Mouse (Mus musculus) E14TG2a.4 (cell line): Measurements from ENCODE around the gene Gm20824.
"Not testable (repeated sequence)": the region's sequence is repeated elsewhere in the genome, so short reads cannot be mapped to it uniquely, and the experiment has no call there.

ENCODE experiments used
- H3K27me3 ChIP-seq: 2 replicates; pipeline ENCODE4 v1.6.1; 2014; ENCODE audit warnings: low read length, control low read depth; ENCODE audit not compliant: insufficient read depth
- H3K36me3 ChIP-seq: 2 replicates; pipeline ENCODE4 v1.6.1; 2014; ENCODE audit warnings: low read length, control low read depth; ENCODE audit not compliant: insufficient read depth
- H3K4me1 ChIP-seq: replicated peaks from 2 replicates; pipeline ENCODE4 v1.6.1; 2014; ENCODE audit warnings: low read depth, low read length, control low read depth
- H3K4me3 ChIP-seq: replicated peaks from 2 replicates; pipeline ENCODE4 v1.5.1; 2014; ENCODE audit warnings: mild to moderate bottlenecking, low read length
- H3K9me3 ChIP-seq: 2 replicates; pipeline ENCODE4 v1.6.1; 2014; ENCODE audit warnings: low read length, control low read depth

The Gm20824 gene

DNA sequence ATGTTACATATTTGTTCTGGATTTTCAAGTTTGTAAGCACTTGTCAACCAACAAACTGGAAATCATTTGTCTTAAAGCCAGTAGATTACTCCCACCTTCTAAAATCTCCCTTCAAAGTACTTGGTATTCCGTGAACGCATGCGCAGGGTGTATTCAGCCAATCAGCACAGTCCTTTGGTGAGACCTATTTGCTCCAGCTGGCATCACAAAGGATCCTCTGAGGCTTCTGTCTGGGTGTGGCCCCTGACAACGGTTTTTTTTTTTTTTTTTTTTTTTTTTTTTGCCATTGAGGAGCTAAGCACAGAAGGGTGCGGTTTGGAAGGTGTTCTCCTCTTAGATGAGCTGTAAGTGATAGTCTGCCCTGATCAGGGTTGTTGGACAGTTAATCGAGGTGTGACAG lies at the start of gene Gm20824:
TSS of gene Gm20824 (plus strand) at position 301 of the 400 bp plus-strand sequence.
- not testable (repeated sequence) for H3K27me3 ChIP-seq, H3K36me3 ChIP-seq, H3K9me3 ChIP-seq, H3K4me1 ChIP-seq, H3K4me3 ChIP-seq
